Mouse (Mus musculus) hindbrain, embryonic 14.5 days (tissue): Measurements from ENCODE around the gene 1700025G04Rik. TPM values are rescaled to one million over a fixed set of nuclear protein-coding genes. Genes with fewer than 3 reads are reported as not detected.
A peak's percentile ranks its signal among the peaks of the same experiment; 100 is the strongest.

ENCODE experiments used
- ATAC-seq: fragments of 200-750 bp; cut with Nextera tagmentation; 2 replicates; pipeline ENCODE4 v1.8.0; 2017; ENCODE audit warnings: moderate number of reproducible peaks, mild to moderate bottlenecking, moderate TSS enrichment, moderate library complexity; ENCODE audit not compliant: low FRiP score
- DNase-seq: peaks from one replicate; pipeline ENCODE4 v3.0.0-alpha.2; 2015; ENCODE audit warnings: low spot score
- H3K27ac ChIP-seq: fragments of 300-500 bp; sonication (generic); 2 replicates; pipeline ENCODE4 v1.5.1; 2014; ENCODE audit warnings: mild to moderate bottlenecking, moderate library complexity
- H3K27me3 ChIP-seq: fragments of 300-500 bp; sonication (generic); 2 replicates; pipeline ENCODE4 v1.6.1; 2014; ENCODE audit warnings: mild to moderate bottlenecking, low read length, mixed read lengths; ENCODE audit not compliant: control insufficient read depth, insufficient read depth
- H3K36me3 ChIP-seq: fragments of 300-500 bp; sonication (generic); replicated peaks from 2 replicates; pipeline ENCODE4 v1.6.1; 2014; ENCODE audit not compliant: control insufficient read depth, insufficient read depth
- H3K4me1 ChIP-seq: fragments of 300-500 bp; sonication (generic); replicated peaks from 2 replicates; pipeline ENCODE4 v1.6.1; 2014; ENCODE audit warnings: antibody characterized with exemption, low read length, mixed read lengths; ENCODE audit not compliant: control insufficient read depth, insufficient read depth
- H3K4me2 ChIP-seq: fragments of 300-500 bp; sonication (generic); replicated peaks from 2 replicates; pipeline ENCODE4 v1.6.1; 2014; ENCODE audit warnings: mild to moderate bottlenecking, moderate library complexity
- H3K4me3 ChIP-seq: fragments of 300-500 bp; sonication (generic); replicated peaks from 2 replicates; pipeline ENCODE4 v1.5.1; 2014; ENCODE audit warnings: mild to moderate bottlenecking, low read length
- H3K9ac ChIP-seq: fragments of 300-500 bp; sonication (generic); 2 replicates; pipeline ENCODE4 v1.6.1; 2014
- H3K9me3 ChIP-seq: fragments of 300-500 bp; sonication (generic); 2 replicates; pipeline ENCODE4 v1.6.1; 2016; ENCODE audit warnings: low read length; ENCODE audit not compliant: control insufficient read depth
- WGBS: fragments of 180-500 bp; shearing (Covaris S2); extraction: QIAGEN DNeasy Blood & Tissue Kit; methylation state at CpG from one replicate; pipeline ENCODE4 v1.1.7; 2014; 5-methylcytosine and 5-hydroxymethylcytosine counted together
- polyA plus RNA-seq: library from polyadenylated mRNA; unstranded; fragments of >200 nt; fragmentation: Nextera tagmentation; extraction: Ambion mirVana; gene quantifications from 2 replicates; pipeline ENCODE4 v1.2.1, GENCODE M21; 2014

The 1700025G04Rik gene
- polyA plus RNA-seq, 1 experiment from 2014 or later: 32.6 TPM

GRCm38 (mm10) chr1:151985056-151985455 lies 104.9 kb downstream of the 1700025G04Rik start:
- Histone ChIP-seq H3K27me3 (no peaks in the 10 kb centered on the region), H3K9me3 (no peaks in the 10 kb centered on the region), H3K9ac (no peak overlapping the region), H3K36me3 (no peaks in the 10 kb centered on the region), H3K4me3 (no peak overlapping the region), H3K27ac (0 out of 2 replicates have a peak overlapping the region, but pooled peaks have one; percentile 80), H3K4me2 (no peak overlapping the region), H3K4me1 (peaks cover 40% of the 10 kb centered on the region)
- ATAC-seq (no peak), DNase-seq (no peak)
- 91% methylated on average over 1 of the region's 1 CpGs for WGBS

- no peak for ATAC-seq
- Histone ChIP-seq H3K4me3 (no peak overlapping the region), H3K9me3 (no peaks in the 10 kb centered on the region), H3K27ac (peak overlapping the region; percentile 80), H3K27me3 (no peaks in the 10 kb centered on the region), H3K4me1 (peaks cover 32% of the 10 kb centered on the region), H3K9ac (peak overlapping the region; percentile 28; the same call in 1 of the 2 replicates), H3K4me2 (no peak overlapping the region), H3K36me3 (no peaks in the 10 kb centered on the region)
- 19% methylated on average over 4 of the region's 4 CpGs for WGBS
- no peak for DNase-seq
These were observed 105.9 kb downstream of the 1700025G04Rik start for GRCm38 (mm10) chr1:151983991-151984390.

DNA sequence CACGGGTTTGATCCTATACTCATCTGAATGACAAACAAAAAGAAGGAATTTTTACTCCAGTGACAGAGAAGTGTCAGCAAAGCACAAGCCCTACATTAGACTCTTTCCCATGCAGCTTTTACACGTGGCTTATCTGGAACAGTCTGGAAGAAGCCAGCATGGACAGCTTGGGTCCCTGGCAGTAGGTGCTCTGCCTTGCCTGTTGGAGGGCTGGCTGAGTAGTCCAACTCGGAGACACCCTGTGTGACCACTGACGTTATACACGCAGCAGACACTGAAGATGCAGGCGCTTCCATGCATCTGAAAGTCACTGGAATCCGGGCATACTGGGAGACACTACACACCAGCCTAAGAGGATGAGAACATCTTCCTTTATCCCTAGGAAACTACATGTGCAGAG lies 109.4 kb downstream of the 1700025G04Rik start:
- no peaks in the 10 kb centered on the region for H3K36me3 ChIP-seq
- H3K27ac ChIP-seq: no peak overlapping the region
- ATAC-seq (no peak), DNase-seq (no peak)
- no peak overlapping the region for H3K4me3 ChIP-seq
- H3K4me2 ChIP-seq: no peak overlapping the region
- no peak overlapping the region for H3K9ac ChIP-seq
- H3K9me3 ChIP-seq: no peaks in the 10 kb centered on the region
- H3K4me1 ChIP-seq: peaks cover 61% of the 10 kb centered on the region
- no peaks in the 10 kb centered on the region for H3K27me3 ChIP-seq
- WGBS: 76% methylated on average over 7 of the region's 7 CpGs

GRCm38 (mm10) chr1:151979803-151980456 lies 110.0 kb downstream of the 1700025G04Rik start:
- no peak overlapping the region for H3K4me3 ChIP-seq
- DNase-seq: no peak
- no peak overlapping the region for H3K4me2 ChIP-seq
- no peak for ATAC-seq
- H3K27me3 ChIP-seq: no peaks in the 10 kb centered on the region
- H3K4me1 ChIP-seq: peaks cover 58% of the 10 kb centered on the region
- H3K36me3 ChIP-seq: no peaks in the 10 kb centered on the region
- no peaks in the 10 kb centered on the region for H3K9me3 ChIP-seq
- H3K9ac ChIP-seq: no peak overlapping the region
- H3K27ac ChIP-seq: no peak overlapping the region
- 82% methylated on average over 13 of the region's 13 CpGs for WGBS

DNA sequence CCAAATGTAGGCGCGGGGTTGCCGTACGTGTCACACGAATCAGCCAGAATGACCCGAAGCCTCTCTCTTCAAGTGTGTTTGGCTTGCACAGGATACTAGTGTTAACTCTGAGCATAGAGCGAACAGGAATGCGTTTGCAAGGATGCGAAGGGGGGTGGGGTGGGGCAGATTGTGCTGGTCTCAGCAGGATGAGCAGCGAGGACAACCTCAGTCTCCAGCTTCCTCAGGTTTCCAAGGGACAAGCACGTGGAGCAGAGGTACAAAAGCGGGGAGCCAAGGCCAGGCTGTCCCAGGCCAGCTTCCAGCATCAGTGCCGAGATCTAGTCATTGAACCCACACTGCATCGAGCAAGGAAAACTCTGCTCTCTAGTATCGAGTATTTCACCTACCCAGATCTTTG lies 111.2 kb downstream of the 1700025G04Rik start:
- no peak for ATAC-seq
- H3K27ac ChIP-seq: 0 out of 2 replicates have a peak overlapping the region, but pooled peaks have one; percentile 39
- no peaks in the 10 kb centered on the region for H3K27me3 ChIP-seq
- H3K4me3 ChIP-seq: no peak overlapping the region
- no peaks in the 10 kb centered on the region for H3K9me3 ChIP-seq
- no peaks in the 10 kb centered on the region for H3K36me3 ChIP-seq
- H3K4me1 ChIP-seq: peaks cover 46% of the 10 kb centered on the region
- no peak overlapping the region for H3K9ac ChIP-seq
- no peak for DNase-seq
- H3K4me2 ChIP-seq: no peak overlapping the region
- 82% methylated on average over 15 of the region's 15 CpGs for WGBS

- WGBS: 28% methylated on average over 5 of the region's 5 CpGs
- no peaks in the 10 kb centered on the region for H3K27me3 ChIP-seq
- peak overlapping the region; percentile 39 for H3K27ac ChIP-seq
- H3K9ac ChIP-seq: peak overlapping the region; percentile 4; the same call in 1 of the 2 replicates
- H3K4me3 ChIP-seq: no peak overlapping the region
- peaks cover 45% of the 10 kb centered on the region for H3K4me1 ChIP-seq
- H3K9me3 ChIP-seq: no peaks in the 10 kb centered on the region
- H3K36me3 ChIP-seq: no peaks in the 10 kb centered on the region
- no peak overlapping the region for H3K4me2 ChIP-seq
- DNase-seq (no peak), ATAC-seq (peak; percentile 29)
These were observed 112.3 kb downstream of the 1700025G04Rik start for GRCm38 (mm10) chr1:151977596-151977995.

DNA sequence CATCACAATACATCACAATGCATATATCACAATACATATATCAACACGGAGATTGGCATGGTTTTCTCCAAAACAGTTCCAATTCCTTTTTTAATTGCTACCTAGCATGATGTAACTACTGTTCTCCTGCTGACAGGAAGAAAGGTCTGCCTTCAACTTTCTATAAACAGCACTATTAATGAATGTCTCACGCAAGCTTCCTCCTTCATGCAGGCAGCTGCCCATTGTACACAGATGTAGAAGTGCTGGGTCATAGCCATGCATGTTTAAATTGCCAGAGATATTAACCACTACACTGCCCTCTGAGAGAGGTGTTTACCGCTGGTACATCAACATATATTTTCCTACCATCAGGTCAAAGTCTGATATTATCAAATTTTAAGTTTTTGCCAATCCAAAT lies 113.1 kb downstream of the 1700025G04Rik start:
- Histone ChIP-seq H3K4me2 (no peak overlapping the region), H3K4me3 (no peak overlapping the region), H3K36me3 (no peaks in the 10 kb centered on the region), H3K27ac (no peak overlapping the region), H3K27me3 (no peaks in the 10 kb centered on the region), H3K4me1 (peaks cover 45% of the 10 kb centered on the region), H3K9ac (no peak overlapping the region), H3K9me3 (no peaks in the 10 kb centered on the region)
- DNase-seq (no peak), ATAC-seq (no peak)
- WGBS: 72% methylated on average over 3 of the region's 3 CpGs

GRCm38 (mm10) chr1:151975418-151976379 lies 114.2 kb downstream of the 1700025G04Rik start:
- Histone ChIP-seq H3K4me1 (peaks cover 45% of the 10 kb centered on the region), H3K27me3 (no peaks in the 10 kb centered on the region), H3K36me3 (no peaks in the 10 kb centered on the region), H3K4me2 (no peak overlapping the region), H3K27ac (no peak overlapping the region), H3K4me3 (no peak overlapping the region), H3K9me3 (no peaks in the 10 kb centered on the region), H3K9ac (no peak overlapping the region)
- WGBS: 59% methylated on average over 17 of the region's 17 CpGs
- DNase-seq (no peak), ATAC-seq (no peak)

- Histone ChIP-seq H3K4me2 (no peak overlapping the region), H3K27ac (no peak overlapping the region), H3K27me3 (no peaks in the 10 kb centered on the region), H3K36me3 (no peaks in the 10 kb centered on the region), H3K4me1 (peaks cover 38% of the 10 kb centered on the region), H3K4me3 (no peak overlapping the region), H3K9ac (no peak overlapping the region), H3K9me3 (no peaks in the 10 kb centered on the region)
- no peak for DNase-seq
- ATAC-seq: no peak
- WGBS: 68% methylated on average over 8 of the region's 8 CpGs
These were observed 115.0 kb downstream of the 1700025G04Rik start for GRCm38 (mm10) chr1:151974887-151975286.
